Mouse (Mus musculus) thymus, adult 2 months (tissue): ENCODE measurements around the gene Polr3gl. TPM values are rescaled to one million over a fixed set of nuclear protein-coding genes. Genes with fewer than 3 reads are reported as not detected.

Source experiments
- DNase-seq: peaks from one replicate; pipeline ENCODE4 v3.0.0; 2021
- H3K27ac ChIP-seq: fragments of 200-500 bp; 2 replicates; pipeline ENCODE4 v1.5.1; 2012; ENCODE audit warnings: low read length, control low read depth; ENCODE audit not compliant: control insufficient read depth, insufficient read depth
- H3K27me3 ChIP-seq: fragments of 200-500 bp; 2 replicates; pipeline ENCODE4 v1.6.1; 2012; ENCODE audit warnings: mild to moderate bottlenecking, low read length, moderate library complexity, mixed read lengths; ENCODE audit not compliant: control insufficient read depth, insufficient read depth
- H3K36me3 ChIP-seq: fragments of 200-500 bp; 2 replicates; pipeline ENCODE4 v1.6.1; 2012; ENCODE audit warnings: mild to moderate bottlenecking, low read length, moderate library complexity; ENCODE audit not compliant: control insufficient read depth, insufficient read depth
- H3K4me1 ChIP-seq: fragments of 200-500 bp; replicated peaks from 2 replicates; pipeline ENCODE4 v1.6.1; 2012; ENCODE audit warnings: low read length; ENCODE audit not compliant: control insufficient read depth, insufficient read depth
- H3K4me3 ChIP-seq: fragments of 200-500 bp; 2 replicates; pipeline ENCODE4 v1.5.1; 2012; ENCODE audit warnings: mild to moderate bottlenecking, low read length, control low read depth, moderate library complexity; ENCODE audit not compliant: control insufficient read depth, insufficient read depth
- CTCF ChIP-seq: fragments of 200-500 bp; IDR thresholded peaks from 2 replicates; pipeline ENCODE4 v1.5.1; 2012; ENCODE audit warnings: mild to moderate bottlenecking, control low read depth, low read length, moderate library complexity, borderline replicate concordance; ENCODE audit not compliant: control insufficient read depth, poor library complexity, insufficient read depth; ENCODE audit errors: extremely low read depth
- POLR2A ChIP-seq: fragments of 200-500 bp; IDR thresholded peaks from 2 replicates; pipeline ENCODE4 v1.6.1; 2012; ENCODE audit warnings: mild to moderate bottlenecking, low read length, control low read depth, moderate library complexity; ENCODE audit not compliant: control insufficient read depth, poor library complexity, insufficient read depth; ENCODE audit errors: extremely low read depth
- WGBS: fragments of 180-500 bp; shearing (Covaris S2); methylation state at CpG from one replicate; pipeline ENCODE4 v1.1.7; 2018; 5-methylcytosine and 5-hydroxymethylcytosine counted together
- polyA plus RNA-seq: library from polyadenylated mRNA; depleted of rRNA; stranded (reverse); fragments of >200 nt; gene quantifications from 2 replicates; pipeline ENCODE4 v1.2.3, GENCODE M21; 2012

The Polr3gl gene
- polyA plus RNA-seq, 1 experiment = 17.8 TPM

DNA sequence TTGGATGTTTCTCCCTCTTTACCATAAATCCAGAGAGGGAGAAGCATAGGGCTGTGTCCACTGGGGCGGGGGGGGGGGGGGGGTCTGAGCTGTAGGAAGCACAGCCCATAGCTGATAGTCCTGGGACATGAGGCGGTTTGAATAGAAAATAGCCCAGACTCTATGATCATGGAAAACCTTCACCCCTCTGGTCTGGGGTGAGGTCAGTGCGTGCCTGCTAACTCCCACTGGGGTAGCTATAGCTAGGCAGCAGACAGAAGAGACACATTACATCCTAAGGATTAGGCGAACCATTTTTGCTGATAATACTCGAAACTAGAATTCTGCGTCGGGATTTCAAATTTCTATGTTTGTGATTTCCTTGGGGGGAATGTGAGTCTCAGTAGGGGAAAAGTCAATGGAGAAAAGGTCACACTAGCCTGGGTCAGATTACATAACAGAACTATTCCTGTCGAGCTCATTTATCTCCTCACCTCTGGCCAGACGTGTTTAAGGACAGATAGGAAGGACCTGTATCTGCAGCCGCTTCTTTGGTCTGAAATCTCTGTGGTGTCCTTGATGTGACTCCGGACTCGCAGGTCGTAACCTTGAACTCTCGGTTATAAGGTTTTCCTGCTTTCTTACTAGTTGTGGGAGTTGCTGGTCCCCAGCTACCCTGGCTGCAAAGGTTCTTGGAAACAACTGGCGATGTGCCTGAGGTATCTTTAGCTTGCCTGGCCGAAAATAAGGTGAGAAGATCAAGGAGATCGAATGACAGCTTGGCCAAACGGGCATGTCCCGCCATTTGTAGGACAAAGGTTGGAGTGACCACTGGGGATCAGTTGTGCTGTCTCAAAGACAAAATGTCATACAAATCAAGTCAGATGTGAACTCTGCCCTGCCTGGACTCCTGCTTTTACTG, 20.1 kb downstream of the Polr3gl start:
- Histone ChIP-seq H3K27ac (no peak overlapping the region), H3K36me3 (no peaks in the 10 kb centered on the region), H3K4me3 (no peak overlapping the region), H3K27me3 (no peaks in the 10 kb centered on the region), H3K4me1 (peaks cover 48% of the 10 kb centered on the region)
- no peak for DNase-seq
- TF ChIP-seq POLR2A (no peak), CTCF (no peak)
- 94% methylated on average over 19 of the region's 19 CpGs for WGBS

DNA sequence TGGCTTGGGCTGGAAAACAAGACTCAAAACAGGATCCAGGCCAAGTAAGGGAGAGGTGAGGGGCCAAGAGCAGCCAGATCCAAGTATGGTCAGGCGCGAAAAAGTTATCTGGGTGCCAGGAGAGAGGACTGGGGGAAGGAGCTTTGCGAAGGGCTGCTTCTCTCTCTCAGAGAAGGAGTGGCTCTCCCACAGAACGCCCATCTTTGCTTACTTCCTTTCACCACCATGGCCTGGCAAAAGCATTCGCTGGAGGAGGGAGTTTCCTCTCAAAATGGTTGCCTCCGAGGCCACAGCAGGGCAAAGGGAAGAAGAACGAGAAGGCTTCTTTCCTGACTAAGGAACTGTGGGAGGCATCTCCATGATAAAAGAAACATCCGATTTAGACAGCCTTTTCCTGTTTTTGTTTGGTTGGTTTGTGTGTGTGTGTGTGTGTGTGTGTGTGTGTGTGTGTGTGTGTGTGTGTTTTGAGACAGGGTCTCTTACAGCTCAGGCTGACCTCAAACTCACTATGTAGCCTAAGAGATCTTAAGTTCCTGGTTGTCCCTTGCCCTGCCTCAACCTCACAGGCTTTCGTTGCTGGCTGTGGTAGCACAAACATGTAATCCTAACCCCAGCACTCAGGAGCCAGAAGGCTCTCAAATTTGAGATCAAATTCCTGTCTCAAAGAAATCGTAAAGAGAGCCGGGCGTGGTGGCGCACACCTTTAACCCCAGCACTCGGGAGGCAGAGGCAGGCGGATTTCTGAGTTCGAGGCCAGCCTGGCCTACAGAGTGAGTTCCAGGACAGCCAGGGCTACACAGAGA, 21.9 kb downstream of the Polr3gl start:
- Histone ChIP-seq H3K4me3 (no peak overlapping the region), H3K27ac (no peak overlapping the region), H3K36me3 (no peaks in the 10 kb centered on the region), H3K4me1 (peaks cover 47% of the 10 kb centered on the region), H3K27me3 (no peaks in the 10 kb centered on the region)
- DNase-seq = no peak
- WGBS = 73% methylated on average over 16 of the region's 16 CpGs
- no peak for TF ChIP-seq POLR2A
- no peak for TF ChIP-seq CTCF

DNA sequence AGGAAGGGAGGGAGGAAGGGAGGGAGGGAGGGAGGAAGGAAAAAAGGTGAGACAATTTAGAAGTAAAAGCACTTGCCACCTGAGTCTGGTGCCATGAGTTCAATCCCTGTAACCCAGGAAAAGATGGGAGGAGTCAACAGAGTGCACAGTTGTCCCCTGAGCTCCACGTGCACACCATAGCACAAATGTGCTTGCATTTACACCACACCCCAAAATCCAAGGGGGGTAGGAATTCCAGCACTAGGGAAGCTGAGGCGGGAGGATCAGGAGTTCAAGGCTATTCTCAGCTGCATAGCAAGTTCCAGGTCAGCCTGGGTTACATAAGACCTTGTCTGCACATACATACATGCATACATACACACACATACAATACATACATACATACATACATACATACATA, 22.6 kb downstream of the Polr3gl start:
- TF ChIP-seq CTCF = no peak
- H3K36me3 ChIP-seq = no peaks in the 10 kb centered on the region
- H3K4me3 ChIP-seq = no peak overlapping the region
- peaks cover 45% of the 10 kb centered on the region for H3K4me1 ChIP-seq
- WGBS = 73% methylated on average over 2 of the region's 2 CpGs
- H3K27ac ChIP-seq = no peak overlapping the region
- DNase-seq = no peak
- H3K27me3 ChIP-seq = no peaks in the 10 kb centered on the region

DNA sequence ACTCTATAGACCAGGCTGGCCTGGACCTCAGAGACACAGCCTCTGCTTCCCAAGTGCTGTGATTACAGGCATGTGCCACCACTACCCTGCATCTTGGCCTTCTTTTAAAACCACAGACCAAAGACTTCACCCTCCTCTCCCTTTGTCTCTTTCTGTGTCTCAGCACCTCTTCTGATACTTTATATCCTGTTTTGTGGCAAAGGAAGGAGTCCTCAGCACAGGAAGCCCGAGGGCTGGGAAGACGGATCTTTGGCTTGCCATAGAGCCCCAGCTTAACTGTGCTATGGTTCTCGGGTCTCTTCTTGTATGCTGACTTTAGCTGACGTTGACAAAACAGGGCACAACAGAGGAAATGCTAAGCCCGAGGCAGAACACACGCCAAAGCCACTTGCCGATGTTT, 23.3 kb downstream of the Polr3gl start:
- no peaks in the 10 kb centered on the region for H3K36me3 ChIP-seq
- no peaks in the 10 kb centered on the region for H3K27me3 ChIP-seq
- no peak for TF ChIP-seq POLR2A
- DNase-seq = no peak
- no peak overlapping the region; the same call in 1 of the 2 replicates for H3K27ac ChIP-seq
- H3K4me3 ChIP-seq = no peak overlapping the region
- H3K4me1 ChIP-seq = peaks cover 43% of the 10 kb centered on the region
- WGBS = 12% methylated on average over 7 of the region's 7 CpGs

DNA sequence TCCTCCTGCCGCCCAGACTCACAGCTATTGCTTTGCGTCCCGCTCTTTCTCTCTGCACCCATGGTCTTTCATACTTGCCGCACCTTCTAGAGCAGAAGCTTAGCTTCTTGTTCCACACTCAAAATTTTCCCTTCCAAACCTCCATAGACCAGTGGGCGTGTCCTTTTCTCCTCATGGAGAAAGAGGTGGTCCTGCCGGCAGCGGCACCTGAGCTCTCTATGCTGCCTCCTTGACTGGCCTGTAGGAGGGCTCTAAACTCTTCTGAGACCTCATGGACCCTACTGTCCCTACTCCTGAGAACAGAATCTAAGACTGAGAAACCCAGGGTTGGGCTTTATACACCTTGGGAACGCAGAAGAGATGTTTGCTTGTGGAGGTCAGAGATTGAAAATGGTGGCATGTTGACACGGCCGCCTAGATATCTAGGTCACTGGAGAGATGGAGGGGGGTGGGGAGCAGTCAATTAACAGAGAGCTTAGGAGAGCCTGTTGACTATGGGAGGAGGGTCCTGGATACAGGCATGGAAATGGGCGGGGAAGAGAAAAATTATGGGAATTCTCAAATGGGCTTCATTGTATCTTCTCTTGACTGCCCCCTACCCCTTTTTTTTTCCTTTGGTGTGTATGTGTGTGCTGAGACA, 23.9 kb downstream of the Polr3gl start:
- H3K4me3 ChIP-seq = no peak overlapping the region
- 96% methylated on average over 11 of the region's 11 CpGs for WGBS
- no peak for TF ChIP-seq CTCF
- no peak for TF ChIP-seq POLR2A

GRCm38 (mm10) chr3:96569506-96569905, 24.5 kb downstream of the Polr3gl start:
- H3K4me1 ChIP-seq = peaks cover 47% of the 10 kb centered on the region
- no peak overlapping the region for H3K27ac ChIP-seq
- no peak overlapping the region for H3K4me3 ChIP-seq
- DNase-seq = no peak
- no peaks in the 10 kb centered on the region for H3K36me3 ChIP-seq
- no peaks in the 10 kb centered on the region for H3K27me3 ChIP-seq
- 94% methylated on average over 13 of the region's 13 CpGs for WGBS
- TF ChIP-seq CTCF (no peak), POLR2A (no peak)

More for the DNA sequence above, 23.9 kb downstream of the Polr3gl start:
- no peaks in the 10 kb centered on the region for H3K27me3 ChIP-seq
- DNase-seq = no peak
- peaks cover 42% of the 10 kb centered on the region for H3K4me1 ChIP-seq
- no peak overlapping the region for H3K27ac ChIP-seq
- no peaks in the 10 kb centered on the region for H3K36me3 ChIP-seq
